Mouse (Mus musculus): ENCODE data around the gene Olfr105-ps.

DNA sequence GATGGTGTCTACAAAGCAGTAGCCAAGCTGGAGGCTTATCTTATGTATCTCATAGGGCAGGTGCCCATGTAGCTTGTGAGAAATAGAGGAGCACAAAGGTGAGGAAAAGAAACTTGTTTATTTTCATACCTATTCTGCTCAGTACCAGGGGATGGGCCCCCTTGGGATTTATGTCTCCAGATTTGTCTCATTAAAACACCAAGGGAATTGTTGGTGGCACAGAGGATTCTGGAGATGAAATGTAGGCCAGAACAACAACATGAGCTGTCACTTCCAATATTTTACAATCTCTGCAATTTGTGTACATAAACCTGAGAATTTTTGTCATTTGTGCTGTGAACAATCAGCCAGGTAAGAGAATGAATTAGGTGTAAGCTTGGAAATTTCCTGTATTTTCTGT is 19.6 kb upstream of the Olfr105-ps start, which contains the start of gene Olfr104-ps:
- TF ChIP-seq POLR2A (IDR thresholded peaks at IDR 0.05; ENCODE audit: control insufficient read depth, extremely low read depth, insufficient read depth, low read length, poor library complexity): no peak
- no peak for TF ChIP-seq CTCF (IDR thresholded peaks at IDR 0.05; ENCODE audit: borderline replicate concordance, control insufficient read depth, extremely low read depth, insufficient read depth, low read length, poor library complexity)
